Mouse (Mus musculus): Measurements from ENCODE around the gene Frrs1l.

Frrs1l gene

GRCm38 (mm10) chr4:56990215-56990584 lies at the start of gene Frrs1l:
TSS of gene Frrs1l (minus strand) at chr4:56990391.
- no peak for DNase-seq

DNA sequence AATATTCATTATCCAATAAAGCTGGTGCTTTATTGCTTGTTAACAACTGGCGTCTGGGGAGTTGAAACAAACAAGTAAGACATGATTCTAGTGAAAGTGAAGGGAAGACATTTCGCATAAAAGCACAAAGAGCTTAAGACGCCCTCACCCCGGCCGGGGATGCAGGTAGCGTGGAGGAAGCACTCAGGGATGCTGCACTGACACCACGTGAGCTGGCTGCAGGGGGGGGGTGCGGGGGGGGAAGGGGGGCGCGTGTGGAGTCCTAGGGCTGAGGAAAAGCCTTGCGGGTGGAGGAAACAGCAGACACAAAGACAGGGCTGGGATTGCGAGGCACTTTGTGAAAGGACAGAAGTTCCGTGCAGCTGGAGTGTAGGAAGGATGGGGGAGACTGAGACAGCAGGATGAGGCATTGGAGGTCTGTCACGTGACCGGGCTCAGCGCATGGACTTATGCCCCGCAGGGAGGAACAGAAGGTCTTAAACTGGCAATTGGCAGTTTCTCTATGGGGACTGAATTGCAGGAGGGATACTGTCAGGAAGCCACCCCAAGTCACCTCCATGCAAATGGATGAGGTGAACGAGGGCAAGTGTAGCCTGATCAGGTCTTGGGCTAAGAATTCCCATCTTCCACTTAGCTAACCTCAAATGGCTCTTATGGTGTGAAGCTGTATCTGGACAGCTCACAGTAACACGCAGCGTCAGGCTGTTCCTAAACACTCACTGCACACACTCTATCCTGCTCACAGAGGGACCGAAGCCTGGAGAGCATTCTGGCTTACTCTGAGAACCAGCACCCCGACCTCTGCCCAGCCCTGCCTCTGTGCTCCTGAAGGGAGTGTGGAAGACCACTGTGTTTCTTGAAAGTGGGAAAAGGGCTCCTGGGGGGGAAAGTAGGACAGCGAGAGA lies 49.2 kb upstream of the Frrs1l start:
- no peak for DNase-seq

DNA sequence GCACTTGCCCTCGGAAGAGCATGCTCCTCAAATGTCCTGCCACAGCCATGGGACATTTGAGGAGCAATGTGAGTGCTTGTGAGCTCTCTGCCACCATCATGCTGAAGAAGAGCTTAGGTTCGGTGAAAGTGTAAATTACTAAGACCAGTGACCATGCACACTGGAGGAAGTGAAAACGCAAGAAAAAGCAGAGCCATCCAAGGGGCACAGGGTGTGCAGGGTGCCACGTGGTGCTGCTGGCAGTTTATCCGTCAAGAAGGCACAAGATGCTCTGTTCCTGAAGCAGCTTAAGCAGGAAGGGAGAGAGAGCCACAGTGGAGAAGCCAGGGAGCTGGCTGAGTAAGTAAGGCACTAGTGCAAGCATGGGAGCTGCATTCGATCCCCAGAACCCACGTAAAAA lies 47.4 kb upstream of the Frrs1l start:
- peak; percentile 46 to 48 for DNase-seq

- DNase-seq, result no peak
Observed at GRCm38 (mm10) chr4:57034169-57034568, 44.0 kb upstream of the Frrs1l start.

- no peak for DNase-seq
Observed at GRCm38 (mm10) chr4:57031440-57031839, 41.2 kb upstream of the Frrs1l start.

DNA sequence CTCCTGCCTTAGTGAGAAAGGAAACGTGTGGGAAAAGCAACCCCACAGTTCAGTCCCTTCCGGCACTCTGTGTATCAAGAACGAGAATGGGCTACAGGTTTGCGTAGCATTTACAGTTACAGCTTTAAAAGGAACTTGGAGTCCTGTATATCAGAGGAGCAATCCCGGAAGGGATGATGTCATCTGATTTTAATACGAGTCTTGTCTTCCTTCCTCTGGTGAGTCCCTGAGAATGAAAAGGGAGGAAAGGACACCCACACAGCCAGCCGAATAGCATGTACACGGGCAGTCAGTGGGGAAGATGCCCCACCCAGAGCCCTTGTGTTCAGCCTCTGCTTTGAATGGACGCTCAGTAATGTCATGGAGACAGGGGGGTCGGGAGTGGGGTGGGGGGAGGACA lies 37.8 kb upstream of the Frrs1l start:
- DNase-seq, result no peak

DNA sequence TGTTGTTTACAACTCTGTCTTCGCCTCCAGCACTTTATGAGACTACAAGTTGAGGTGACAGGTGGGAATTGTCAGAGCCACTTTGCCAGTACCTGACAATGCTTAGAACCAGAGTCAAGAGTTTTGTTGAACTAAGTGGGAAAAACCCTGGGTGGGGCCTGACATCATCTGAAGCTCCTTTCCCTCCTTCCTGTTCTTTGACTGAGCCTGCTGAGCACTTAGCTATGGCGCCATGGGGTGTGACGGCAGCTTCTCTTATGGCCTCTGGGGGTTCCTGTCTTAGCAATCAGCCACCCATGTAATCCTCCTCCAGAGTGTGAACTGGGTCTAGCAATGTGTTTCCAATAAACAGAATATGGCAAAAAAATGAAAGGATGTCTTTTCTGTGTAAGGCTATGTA lies 33.3 kb upstream of the Frrs1l start:
- peak; percentile 55 to 64 for DNase-seq

GRCm38 (mm10) chr4:57021288-57021687 lies 31.1 kb upstream of the Frrs1l start:
- peak; percentile 31 to 37 for DNase-seq

DNA sequence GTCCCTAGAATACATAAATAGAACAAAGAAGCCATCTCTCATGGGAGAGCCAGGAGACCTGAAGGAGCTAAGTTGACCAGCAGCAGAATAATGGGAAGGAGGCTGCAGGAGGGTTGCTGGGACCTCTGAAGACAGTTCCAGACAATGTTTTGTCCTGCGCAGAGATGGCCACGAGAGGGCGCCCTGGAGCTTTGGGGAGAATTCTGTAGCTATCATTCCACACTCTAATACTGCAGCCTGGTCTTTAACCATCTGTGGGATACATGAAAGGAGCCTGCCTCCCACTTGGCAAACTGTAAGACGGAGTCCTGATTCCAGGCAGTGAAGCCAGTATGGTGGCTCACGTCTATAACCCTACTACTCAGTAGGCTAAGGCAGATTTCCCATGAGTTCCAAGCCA lies 27.0 kb upstream of the Frrs1l start:
- DNase-seq, result peak; percentile 88

DNA sequence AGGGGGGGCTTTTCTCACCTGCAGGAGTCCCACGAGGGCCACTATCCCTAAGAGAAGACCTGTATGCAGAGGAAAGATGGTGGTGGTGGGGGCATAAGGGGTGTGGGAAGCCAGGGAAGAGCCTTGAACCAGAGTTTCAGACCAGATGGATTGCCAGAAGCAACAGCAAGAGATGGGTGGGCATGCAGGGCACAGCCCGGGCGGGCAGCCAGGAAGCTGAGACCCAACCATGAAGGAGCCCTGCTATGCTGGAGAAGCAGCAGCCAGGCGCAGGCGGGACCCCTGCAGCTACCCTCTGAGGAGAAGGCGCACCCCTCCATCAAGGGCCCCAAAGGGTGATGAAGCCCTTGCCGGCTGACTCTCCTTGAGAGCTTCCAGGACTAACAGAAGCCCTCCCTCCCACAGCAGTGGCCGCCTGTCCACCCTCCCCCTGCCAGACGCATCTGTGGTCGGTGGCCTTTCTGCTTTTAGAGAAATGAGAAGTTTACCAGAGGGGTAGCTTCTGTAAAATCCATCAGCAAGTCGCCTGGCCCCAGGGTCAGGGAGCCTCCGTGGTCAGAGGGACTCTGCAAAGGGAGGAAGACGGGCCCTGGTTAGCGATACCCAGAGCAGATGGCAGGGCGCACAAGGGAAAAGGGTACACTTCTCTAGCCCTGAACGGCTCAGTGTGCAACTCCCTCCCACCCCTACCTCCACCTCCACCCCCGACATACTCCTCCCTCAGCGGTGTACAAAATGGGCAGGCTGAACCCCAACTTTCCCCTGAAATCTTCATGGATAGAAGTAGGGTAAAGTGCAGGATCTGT lies 26.4 kb upstream of the Frrs1l start:
- no peak for DNase-seq

GRCm38 (mm10) chr4:57015032-57015431 lies 24.8 kb upstream of the Frrs1l start:
- DNase-seq, result no peak

DNA sequence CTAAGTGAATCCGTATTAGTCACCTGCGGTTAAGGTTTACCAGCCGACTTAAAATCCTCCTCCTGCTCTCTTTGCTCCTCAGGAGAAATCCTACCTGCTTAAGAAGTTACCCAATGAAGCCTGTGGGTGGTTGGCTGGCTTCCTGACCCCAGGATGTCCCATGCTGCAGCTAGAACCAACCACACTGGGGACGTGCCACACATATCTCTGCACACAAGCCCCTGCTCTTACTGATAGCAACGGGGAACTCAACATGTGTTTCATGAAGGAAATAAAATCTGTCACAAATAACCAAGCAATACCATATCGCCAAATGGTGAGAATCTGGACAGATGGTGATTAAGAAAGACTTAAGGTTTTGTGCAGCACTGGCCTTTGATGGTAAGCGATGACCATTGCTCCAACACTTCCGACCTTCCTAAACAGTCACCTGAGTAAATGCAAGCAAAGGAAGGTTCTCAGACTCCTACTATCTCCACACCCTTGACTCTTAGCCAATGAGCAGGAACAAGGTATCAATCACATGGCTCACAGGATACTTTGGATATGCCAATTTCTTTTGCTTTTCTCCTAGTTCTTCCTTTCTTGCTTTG lies 21.4 kb upstream of the Frrs1l start:
- DNase-seq, result no peak

GRCm38 (mm10) chr4:57010919-57011318 lies 20.7 kb upstream of the Frrs1l start:
- no peak for DNase-seq

DNA sequence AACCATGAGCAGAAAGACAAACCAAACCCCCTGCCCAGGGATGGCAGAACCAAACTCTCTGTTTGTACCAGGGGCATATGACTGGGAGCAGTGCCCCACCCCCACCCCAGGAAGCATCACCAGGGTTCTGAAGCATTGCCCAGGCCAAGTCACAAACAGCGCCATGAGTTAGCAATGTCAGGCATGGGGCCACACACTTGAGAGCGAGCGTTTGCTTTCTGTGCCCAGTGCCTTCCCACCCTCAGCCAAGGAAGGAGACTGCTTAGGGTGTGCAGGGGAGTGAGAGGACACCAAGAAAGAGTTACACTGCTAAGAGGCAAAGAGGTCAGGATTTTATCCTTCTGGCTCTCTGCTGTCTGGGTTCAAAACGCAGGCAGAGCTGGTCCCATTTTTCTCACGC lies 20.2 kb upstream of the Frrs1l start:
- DNase-seq, result no peak

- no peak for DNase-seq
Observed at GRCm38 (mm10) chr4:57007717-57008116, 17.5 kb upstream of the Frrs1l start.

- DNase-seq, result no peak
Observed at GRCm38 (mm10) chr4:57005011-57005410, 14.8 kb upstream of the Frrs1l start.

- no peak for DNase-seq
Observed at GRCm38 (mm10) chr4:57003886-57004285, 13.7 kb upstream of the Frrs1l start.

GRCm38 (mm10) chr4:57002751-57003150 lies 12.6 kb upstream of the Frrs1l start:
- no peak for DNase-seq

- DNase-seq, result no peak
Observed at GRCm38 (mm10) chr4:57001437-57001836, 11.2 kb upstream of the Frrs1l start.

DNA sequence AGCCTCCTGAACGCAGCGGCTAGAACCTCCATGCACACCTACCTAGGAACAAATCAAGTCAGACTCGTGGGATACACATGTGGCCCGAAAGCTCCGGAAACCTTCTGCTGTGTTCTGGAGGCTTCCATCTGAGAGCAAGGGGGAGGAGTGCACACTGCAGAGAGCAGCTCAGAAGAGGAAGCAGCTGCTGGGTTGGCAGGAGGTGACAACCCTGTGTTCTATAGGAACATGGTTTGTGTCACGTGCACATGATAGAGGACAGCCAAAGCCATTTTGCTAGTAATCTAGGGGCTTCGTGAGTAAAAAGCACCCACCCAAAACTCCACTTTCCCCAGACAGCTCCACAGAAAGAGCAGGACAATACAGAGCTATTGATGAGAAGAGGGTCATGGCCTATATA lies 3.1 kb upstream of the Frrs1l start:
- no peak for DNase-seq

DNA sequence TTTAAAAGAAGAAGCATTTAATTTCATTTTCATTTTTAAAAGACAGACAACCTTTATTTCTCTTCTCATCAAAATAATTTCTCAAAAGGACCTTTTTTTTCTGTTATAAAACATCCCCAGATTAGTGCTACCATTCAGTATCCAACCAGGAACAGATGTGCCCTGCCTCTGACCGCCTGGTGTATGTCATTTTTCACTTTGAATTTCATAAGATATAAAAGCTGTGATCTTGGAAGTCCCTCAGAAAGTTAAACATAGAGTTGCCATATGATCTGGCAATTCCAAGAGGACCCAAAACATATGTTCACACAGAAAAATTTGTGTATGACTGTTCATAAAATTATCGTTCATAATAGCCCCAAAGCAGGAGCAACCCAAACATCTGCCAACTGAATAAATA lies 1.8 kb upstream of the Frrs1l start:
- no peak for DNase-seq

GRCm38 (mm10) chr4:56989431-56990214 lies 568 bp downstream of the Frrs1l start:
- no peak for DNase-seq

All from B cell, adult 2 months (primary cell).